Mouse (Mus musculus): ENCODE measurements around the gene Arhgef12. TPM values are rescaled to one million over a fixed set of nuclear protein-coding genes. Genes with fewer than 3 reads are reported as not detected.
A peak's percentile ranks its signal among the peaks of the same experiment; 100 is the strongest.

Arhgef12 gene
- polyA plus RNA-seq, 1 experiment = 34.7 TPM

- DNase-seq (ENCODE audit: low read depth) = no peak
Observed at GRCm38 (mm10) chr9:43108721-43109120, 1.7 kb upstream of the Arhgef12 start.

GRCm38 (mm10) chr9:43108081-43108480 is 1.0 kb upstream of the Arhgef12 start:
- no peak for DNase-seq (ENCODE audit: low read depth)

DNA sequence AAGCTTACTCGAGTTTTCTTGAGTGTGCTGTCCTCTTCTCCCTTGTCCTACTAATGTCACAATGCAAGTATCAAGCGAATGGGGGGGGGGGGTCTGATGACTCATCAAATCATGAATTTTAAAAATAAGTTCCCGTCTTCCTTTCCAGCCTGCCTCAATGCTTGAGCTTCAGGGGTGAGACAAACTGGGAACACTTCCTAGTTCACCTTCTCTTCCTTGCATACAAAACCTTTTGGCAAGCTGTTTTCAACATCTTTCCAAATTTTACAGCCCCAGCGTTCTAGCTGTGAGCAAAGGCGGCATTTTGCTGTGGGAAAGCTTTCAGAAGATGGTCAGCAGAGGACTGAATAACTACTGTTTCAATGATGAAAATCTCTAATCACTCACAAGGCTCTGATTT is 516 bp upstream of the Arhgef12 start:
- no peak for DNase-seq (ENCODE audit: low read depth)

GRCm38 (mm10) chr9:43106426-43107186 is 433 bp downstream of the Arhgef12 start:
- peak; percentile 41 for DNase-seq (ENCODE audit: low read depth)

GRCm38 (mm10) chr9:43105664-43106361 is 1.2 kb downstream of the Arhgef12 start:
- peak; percentile 52 for DNase-seq (ENCODE audit: low read depth)

- DNase-seq (ENCODE audit: low read depth) = no peak
Observed at GRCm38 (mm10) chr9:43104873-43105663, 2.0 kb downstream of the Arhgef12 start.

DNA sequence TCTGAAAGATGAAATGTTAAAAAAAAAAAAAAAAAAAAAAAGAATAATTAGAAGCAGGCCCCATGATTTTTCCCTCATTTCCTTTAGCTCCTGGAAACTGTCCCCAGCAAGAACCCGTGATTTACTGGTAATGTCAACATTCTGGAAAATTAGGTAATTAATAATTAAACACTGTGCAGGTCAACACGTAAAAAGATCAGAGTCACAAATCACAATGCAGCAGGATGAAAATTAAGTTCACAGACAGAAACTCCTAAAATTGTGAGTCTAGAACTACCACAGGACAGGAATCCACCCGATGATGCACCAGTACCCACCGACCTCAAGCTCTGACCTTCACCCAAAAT is 2.5 kb downstream of the Arhgef12 start:
- no peak for DNase-seq (ENCODE audit: low read depth)

DNA sequence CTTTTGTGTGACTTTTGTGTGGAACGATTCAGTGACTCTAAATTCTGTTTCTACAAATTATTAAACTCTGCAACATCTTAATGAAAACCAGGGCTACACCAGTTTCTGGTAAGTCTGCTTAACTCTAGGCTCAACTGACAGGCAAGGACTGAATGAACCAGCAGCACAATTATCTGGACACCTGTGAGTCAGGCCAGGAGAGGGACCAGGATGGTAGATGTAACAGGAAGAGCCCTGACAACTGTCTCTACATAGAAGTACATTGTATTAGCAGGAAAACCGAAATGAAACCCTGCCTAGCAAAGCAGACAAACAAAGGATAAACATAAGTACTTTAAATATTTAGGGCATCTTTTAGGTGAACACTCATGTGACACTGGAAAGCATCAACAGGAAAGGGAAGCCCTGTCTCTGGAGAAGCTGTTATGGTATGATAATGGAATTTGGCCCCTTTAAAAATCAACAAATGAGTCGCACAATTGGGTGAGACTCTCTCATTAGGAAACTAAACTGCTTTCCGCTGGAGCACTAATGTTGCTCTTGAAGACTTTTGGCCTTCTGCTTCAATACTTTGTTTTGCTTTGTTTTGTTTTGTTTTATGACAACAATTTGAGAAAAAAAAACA is 3.3 kb downstream of the Arhgef12 start:
- no peak for DNase-seq (ENCODE audit: low read depth)

- DNase-seq (ENCODE audit: low read depth) = no peak
Observed at GRCm38 (mm10) chr9:43102931-43103330, 4.1 kb downstream of the Arhgef12 start.

GRCm38 (mm10) chr9:43101936-43102595 is 5.0 kb downstream of the Arhgef12 start:
- DNase-seq (ENCODE audit: low read depth) = no peak

- no peak for DNase-seq (ENCODE audit: low read depth)
Observed at GRCm38 (mm10) chr9:43098922-43099321, 8.1 kb downstream of the Arhgef12 start.

- no peak for DNase-seq (ENCODE audit: low read depth)
Observed at GRCm38 (mm10) chr9:43097801-43098557, 9.1 kb downstream of the Arhgef12 start.

DNA sequence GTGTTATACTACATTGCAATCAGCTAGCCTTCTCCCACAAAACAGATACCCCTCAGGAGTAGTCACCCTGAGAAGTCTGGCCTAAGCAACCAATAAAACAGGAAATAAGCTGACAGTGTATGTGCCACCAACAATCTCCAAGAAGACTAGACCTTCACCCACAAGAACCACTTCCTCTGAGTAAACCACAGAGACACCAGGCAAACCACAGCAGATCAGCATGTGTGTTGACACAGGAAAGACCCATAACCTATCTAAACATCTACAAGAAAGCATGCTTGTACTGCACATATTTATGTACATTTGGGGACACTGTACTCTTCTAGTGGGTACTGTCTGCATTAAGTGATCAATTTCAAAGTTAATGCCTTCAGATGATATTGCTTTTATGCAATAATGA is 10.7 kb downstream of the Arhgef12 start:
- no peak for DNase-seq (ENCODE audit: low read depth)

DNA sequence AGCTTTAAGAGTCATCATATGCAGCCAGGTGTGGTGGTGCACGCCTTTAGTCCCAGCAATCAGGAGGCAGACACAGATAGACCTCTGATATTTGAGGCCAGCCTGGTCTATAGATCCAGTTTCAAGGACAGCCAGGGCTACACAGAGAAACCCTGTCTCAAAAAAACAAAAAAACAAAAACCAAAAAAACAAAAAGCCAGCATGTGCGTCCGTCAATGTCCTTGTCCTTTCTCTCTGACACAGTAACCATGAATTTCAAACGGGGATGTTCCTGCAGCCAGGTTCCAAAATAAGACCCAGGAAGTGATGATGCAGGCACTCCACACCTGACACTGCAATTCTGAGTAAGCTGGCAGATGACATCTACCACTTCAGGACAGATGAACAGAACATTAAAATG is 12.2 kb downstream of the Arhgef12 start:
- no peak for DNase-seq (ENCODE audit: low read depth)

DNA sequence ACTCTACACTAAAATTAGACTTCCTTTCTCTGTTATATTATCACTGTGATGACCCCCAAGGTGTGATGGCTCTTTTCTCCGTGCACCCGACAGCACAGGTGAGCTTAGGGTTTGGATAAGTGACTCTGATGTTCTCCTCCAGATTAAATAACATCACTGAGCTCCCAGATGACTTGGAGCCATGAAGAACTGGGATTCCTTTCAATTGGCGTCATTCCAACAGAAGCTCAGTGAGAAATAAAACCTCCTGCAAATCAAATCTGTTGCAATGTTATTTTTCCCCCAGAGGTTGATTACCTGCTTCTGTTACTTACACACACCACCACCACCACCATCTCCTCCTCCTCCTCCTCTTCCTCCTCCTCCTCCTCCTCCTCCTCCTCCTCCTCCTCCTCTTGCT is 13.2 kb downstream of the Arhgef12 start:
- peak; percentile 77 for DNase-seq (ENCODE audit: low read depth)

GRCm38 (mm10) chr9:43085686-43086285 is 21.3 kb downstream of the Arhgef12 start:
- DNase-seq (ENCODE audit: low read depth) = no peak

GRCm38 (mm10) chr9:43084496-43085362 is 22.3 kb downstream of the Arhgef12 start:
- no peak for DNase-seq (ENCODE audit: low read depth)

- DNase-seq (ENCODE audit: low read depth) = no peak
Observed at GRCm38 (mm10) chr9:43083441-43084055, 23.5 kb downstream of the Arhgef12 start.

- DNase-seq (ENCODE audit: low read depth) = no peak
Observed at GRCm38 (mm10) chr9:43078711-43079110, 28.3 kb downstream of the Arhgef12 start.

Data from gonadal fat pad, adult 2 months (tissue).